Mouse (Mus musculus): ENCODE data around the gene Rabif.
"Not testable (repeated sequence)": the region's sequence is repeated elsewhere in the genome, so short reads cannot be mapped to it uniquely, and the experiment has no call there.

Gene Rabif

GRCm38 (mm10) chr1:134494428-134495215, at the start of gene Rabif:
Gene Rabif (plus strand): TSS chr1:134494648.
- DNase-seq (ENCODE audit: low read depth, low spot score): peak; percentile 99

- no peak for DNase-seq (ENCODE audit: low read depth, low spot score)
These were observed 49.0 kb upstream of the Rabif start for GRCm38 (mm10) chr1:134445418-134445817.

GRCm38 (mm10) chr1:134448537-134448936, 45.9 kb upstream of the Rabif start:
- not testable (repeated sequence) for DNase-seq (ENCODE audit: low read depth, low spot score)

GRCm38 (mm10) chr1:134450201-134450600, 44.2 kb upstream of the Rabif start:
- no peak for DNase-seq (ENCODE audit: low read depth, low spot score)

- peak; percentile 65 for DNase-seq (ENCODE audit: low read depth, low spot score)
These were observed 43.5 kb upstream of the Rabif start for GRCm38 (mm10) chr1:134450986-134451385.

- DNase-seq (ENCODE audit: low read depth, low spot score): peak; percentile 97
These were observed 39.3 kb upstream of the Rabif start, which contains the start of gene Klhl12 for GRCm38 (mm10) chr1:134454904-134455824. Gene Klhl12 (plus strand): TSS chr1:134455531.

- no peak for DNase-seq (ENCODE audit: low read depth, low spot score)
These were observed 38.4 kb upstream of the Rabif start for GRCm38 (mm10) chr1:134456060-134456459.

- no peak for DNase-seq (ENCODE audit: low read depth, low spot score)
These were observed 36.2 kb upstream of the Rabif start for GRCm38 (mm10) chr1:134458139-134458727.

GRCm38 (mm10) chr1:134460294-134461284, 33.9 kb upstream of the Rabif start:
- DNase-seq (ENCODE audit: low read depth, low spot score): no peak

GRCm38 (mm10) chr1:134484623-134485022, 9.8 kb upstream of the Rabif start:
- DNase-seq (ENCODE audit: low read depth, low spot score): no peak

- no peak for DNase-seq (ENCODE audit: low read depth, low spot score)
These were observed 3.3 kb upstream of the Rabif start for GRCm38 (mm10) chr1:134490903-134491801.

- no peak for DNase-seq (ENCODE audit: low read depth, low spot score)
These were observed 2.2 kb upstream of the Rabif start for GRCm38 (mm10) chr1:134492276-134492675.

GRCm38 (mm10) chr1:134493496-134493895, 952 bp upstream of the Rabif start:
- DNase-seq (ENCODE audit: low read depth, low spot score): no peak

GRCm38 (mm10) chr1:134493956-134494355, 492 bp upstream of the Rabif start:
- DNase-seq (ENCODE audit: low read depth, low spot score): no peak

- no peak for DNase-seq (ENCODE audit: low read depth, low spot score)
These were observed 730 bp downstream of the Rabif start for GRCm38 (mm10) chr1:134495216-134495539.

GRCm38 (mm10) chr1:134495991-134496390, 1.5 kb downstream of the Rabif start:
- DNase-seq (ENCODE audit: low read depth, low spot score): no peak

- DNase-seq (ENCODE audit: low read depth, low spot score): no peak
These were observed 6.5 kb downstream of the Rabif start for GRCm38 (mm10) chr1:134500916-134501315.

- no peak for DNase-seq (ENCODE audit: low read depth, low spot score)
These were observed 11.8 kb downstream of the Rabif start for GRCm38 (mm10) chr1:134506201-134506600.

- DNase-seq (ENCODE audit: low read depth, low spot score): peak; percentile 77
These were observed 15.6 kb downstream of the Rabif start for GRCm38 (mm10) chr1:134510018-134510417.

GRCm38 (mm10) chr1:134512183-134512582, 17.7 kb downstream of the Rabif start:
- no peak for DNase-seq (ENCODE audit: low read depth, low spot score)

Data from CD4-positive helper T cell, adult 2 months (primary cell).